Mouse (Mus musculus) liver, embryonic 14 days (tissue): ENCODE results near the gene Olfr1404. TPM values are rescaled to one million over a fixed set of nuclear protein-coding genes. Genes with fewer than 3 reads are reported as not detected.

Experiments used
- polyA plus RNA-seq: library from polyadenylated mRNA; depleted of rRNA; stranded (reverse); fragments of >200 nt; gene quantifications from 2 replicates; pipeline ENCODE4 v1.2.3, GENCODE M21; 2012; rRNA removed

The Olfr1404 gene
- not detected in 2 replicates for polyA plus RNA-seq

DNA sequence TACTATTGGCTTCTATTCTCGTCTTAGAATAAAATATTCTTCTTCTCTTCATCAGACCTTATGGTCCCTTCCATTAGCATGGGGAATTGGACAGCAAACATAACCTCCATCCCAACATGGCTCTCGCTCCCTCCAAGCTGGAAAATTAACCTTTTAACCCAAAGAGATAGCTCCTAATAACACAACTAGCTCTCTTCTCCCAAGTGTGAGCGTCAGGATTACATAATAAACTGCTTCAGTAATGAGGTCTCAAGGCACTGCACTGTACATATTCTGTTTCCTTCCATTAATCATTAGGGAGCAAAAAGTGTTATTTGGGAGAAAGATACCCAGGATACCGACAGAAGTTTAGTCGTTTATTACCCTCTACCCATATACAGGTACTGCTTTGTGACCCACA is at the start of gene Olfr1404:
Gene Olfr1404, plus strand, starts transcription at position 301 of the 400 bp plus-strand sequence.

DNA sequence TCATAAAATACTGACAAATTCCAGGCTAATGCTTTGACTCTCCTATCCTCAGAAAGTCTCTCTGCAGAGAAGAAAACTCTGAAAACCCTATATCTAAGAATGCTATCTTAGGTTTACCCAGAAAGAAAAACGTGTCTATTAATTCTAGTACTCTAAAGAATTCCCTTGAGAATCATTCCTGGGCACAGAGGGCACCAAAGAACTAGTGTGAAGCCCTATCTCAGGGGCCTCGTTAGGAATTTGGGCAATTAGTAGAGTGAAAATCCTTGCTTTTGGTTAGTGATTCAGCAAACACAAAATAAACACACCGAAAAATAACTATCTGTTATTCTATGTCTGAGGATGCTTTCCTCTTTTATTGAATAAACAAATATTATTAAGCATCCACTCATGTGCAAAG is 21.7 kb upstream of the Olfr1404 start, which contains the start of gene Olfr1406:
Gene Olfr1406, minus strand, starts transcription at position 101 of the 400 bp plus-strand sequence.

DNA sequence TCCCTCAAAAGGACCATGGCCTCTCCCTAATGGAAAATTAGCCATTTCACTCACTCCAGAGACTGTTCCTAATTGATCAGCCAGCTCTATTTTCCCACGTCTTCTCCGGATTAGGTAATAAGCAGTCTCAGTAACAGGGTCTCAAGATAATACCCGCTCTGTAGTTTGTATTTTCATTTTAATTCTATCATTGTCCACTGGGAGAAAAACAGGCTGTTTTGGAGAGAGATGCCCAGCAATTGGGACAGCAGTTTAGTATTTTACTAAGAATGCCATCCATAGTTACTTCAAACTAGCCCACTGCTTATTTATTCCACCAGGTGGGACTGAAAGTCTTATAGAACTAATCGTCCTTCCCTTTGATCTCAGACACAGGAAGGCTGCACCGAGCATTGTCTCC is 14.7 kb upstream of the Olfr1404 start, which contains the start of gene Olfr218:
Gene Olfr218, plus strand, starts transcription at position 301 of the 400 bp plus-strand sequence.

DNA sequence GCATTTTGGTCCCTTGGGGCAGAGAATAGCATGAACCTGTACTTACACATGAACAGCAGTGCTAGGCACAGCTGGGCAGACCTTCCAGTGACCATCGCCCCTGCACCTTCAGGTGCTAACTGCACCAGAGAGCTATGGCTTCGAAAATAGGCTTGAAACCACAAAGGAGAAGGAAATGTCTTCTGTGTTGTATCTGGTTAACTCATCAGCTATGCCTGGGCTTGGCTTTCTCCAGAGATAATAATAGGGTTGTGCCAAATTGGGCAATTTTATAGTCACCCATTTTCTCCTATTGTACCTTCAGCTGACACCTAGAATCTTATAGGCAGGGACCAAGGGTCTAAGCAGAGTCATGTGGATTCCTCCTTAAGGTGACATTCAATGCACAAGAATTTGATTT is 14.9 kb downstream of the Olfr1404 start, which contains the start of gene Fcer1a:
Gene Fcer1a, minus strand, starts transcription at position 134 of the 400 bp plus-strand sequence.

GRCm38 (mm10) chr1:173265701-173266100 is 53.5 kb downstream of the Olfr1404 start, which contains the start of gene Olfr418:
Gene Olfr418 (plus strand): TSS chr1:173266001.

Other genes starting within 250 kb of the Olfr1404 start
- gene Olfr1408, start 75.0 kb upstream of the Olfr1404 start, polyA plus RNA-seq = not detected in 2 replicates
- gene Olfr1406, start 21.8 kb upstream of the Olfr1404 start, polyA plus RNA-seq = not detected in 2 replicates
- gene Olfr218, start 14.6 kb upstream of the Olfr1404 start, polyA plus RNA-seq = not detected in 2 replicates
- gene Fcer1a, start 14.8 kb downstream of the Olfr1404 start, polyA plus RNA-seq = 0.02 TPM in 1 of 2 replicates, not detected in the other
- not detected in 2 replicates for gene Olfr418, start 53.6 kb downstream of the Olfr1404 start, polyA plus RNA-seq
- gene Mptx2, start 65.4 kb downstream of the Olfr1404 start, polyA plus RNA-seq = not detected in 2 replicates
- 46.1 and 54.9 TPM in 2 replicates for gene Ackr1, start 121.4 kb downstream of the Olfr1404 start, polyA plus RNA-seq
- gene Aim2, start 138.5 kb downstream of the Olfr1404 start, polyA plus RNA-seq = 5.1 and 5.7 TPM in 2 replicates
- gene Cadm3, start 155.3 kb downstream of the Olfr1404 start, polyA plus RNA-seq = 0.29 and 0.35 TPM in 2 replicates